Mouse (Mus musculus) C2C12 (cell line): Measurements from ENCODE around the gene Zbtb2.

Source experiments
- CTCF ChIP-seq: IDR thresholded peaks from one replicate; pipeline ENCODE4 v1.5.1; 2011; ENCODE audit not compliant: control insufficient read depth, insufficient read depth, insufficient read length
- MYOG ChIP-seq: IDR thresholded peaks from one replicate; pipeline ENCODE4 v1.6.1; 2011; ENCODE audit not compliant: control insufficient read depth, insufficient read length; ENCODE audit errors: extremely low read depth
- USF1 ChIP-seq: IDR thresholded peaks from one replicate; pipeline ENCODE4 v1.6.1; 2011; ENCODE audit warnings: low read depth, mild to moderate bottlenecking, control low read depth, moderate library complexity

DNA sequence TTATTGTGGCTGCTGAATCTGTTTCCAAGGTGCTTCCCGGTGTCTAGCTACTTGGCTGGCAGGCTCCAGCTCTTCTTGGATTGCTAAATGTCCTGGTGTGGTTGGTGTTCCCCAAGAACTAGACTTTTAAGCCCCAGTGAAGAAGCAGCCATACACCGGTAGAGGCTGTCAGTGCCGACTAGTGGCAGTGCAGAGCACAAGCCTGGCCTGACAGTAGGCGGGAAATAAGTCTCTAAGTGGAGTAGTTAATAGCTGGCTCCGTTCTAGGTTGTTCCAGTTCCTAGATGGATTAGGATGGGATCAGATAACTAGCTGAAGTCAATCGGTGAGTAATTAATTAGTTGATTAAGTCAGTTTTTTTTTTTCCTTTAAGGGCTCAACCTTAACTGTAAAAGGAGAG lies 3.9 kb upstream of the Zbtb2 start:
- TF ChIP-seq USF1 (no peak), CTCF (no peak), MYOG (no peak)
